Mouse (Mus musculus): ENCODE results near the gene Kpna7. TPM values are rescaled to one million over a fixed set of nuclear protein-coding genes. Genes with fewer than 3 reads are reported as not detected.
A peak's percentile ranks its signal among the peaks of the same experiment; 100 is the strongest.
"Not testable (repeated sequence)": the region's sequence is repeated elsewhere in the genome, so short reads cannot be mapped to it uniquely, and the experiment has no call there.

The Kpna7 gene
- total RNA-seq (2014; fragmentation: Nextera tagmentation), result not detected in 2 replicates
- not detected in 2 replicates for total RNA-seq (2017)

- peak; percentile 97 for ATAC-seq (replicated peaks; ENCODE audit: poor library complexity, severe bottlenecking)
Observed at GRCm38 (mm10) chr5:145083632-145084451, at the start of gene Kpna7, which contains the start of gene Arpc1a. TSS of gene Kpna7 (minus strand) at chr5:145084030. TSS of gene Arpc1a (plus strand) at chr5:145083830.

GRCm38 (mm10) chr5:145133275-145133674, 49.4 kb upstream of the Kpna7 start:
- ATAC-seq (replicated peaks; ENCODE audit: poor library complexity, severe bottlenecking), result not testable (repeated sequence)

GRCm38 (mm10) chr5:145130995-145131394, 47.2 kb upstream of the Kpna7 start:
- ATAC-seq (replicated peaks; ENCODE audit: poor library complexity, severe bottlenecking), result peak; percentile 36; the same call in 1 of the 2 replicates

- no peak for ATAC-seq (replicated peaks; ENCODE audit: poor library complexity, severe bottlenecking)
Observed at GRCm38 (mm10) chr5:145130191-145130590, 46.4 kb upstream of the Kpna7 start.

GRCm38 (mm10) chr5:145129773-145130172, 45.9 kb upstream of the Kpna7 start:
- not testable (repeated sequence) for ATAC-seq (replicated peaks; ENCODE audit: poor library complexity, severe bottlenecking)

GRCm38 (mm10) chr5:145129124-145129523, 45.3 kb upstream of the Kpna7 start:
- no peak for ATAC-seq (replicated peaks; ENCODE audit: poor library complexity, severe bottlenecking)

GRCm38 (mm10) chr5:145126580-145126979, 42.8 kb upstream of the Kpna7 start:
- ATAC-seq (replicated peaks; ENCODE audit: poor library complexity, severe bottlenecking), result no peak

GRCm38 (mm10) chr5:145123396-145123795, 39.6 kb upstream of the Kpna7 start:
- ATAC-seq (replicated peaks; ENCODE audit: poor library complexity, severe bottlenecking), result no peak

GRCm38 (mm10) chr5:145120921-145121320, 37.1 kb upstream of the Kpna7 start:
- ATAC-seq (replicated peaks; ENCODE audit: poor library complexity, severe bottlenecking), result no peak

GRCm38 (mm10) chr5:145119385-145119784, 35.6 kb upstream of the Kpna7 start:
- ATAC-seq (replicated peaks; ENCODE audit: poor library complexity, severe bottlenecking), result peak; percentile 18; the same call in 1 of the 2 replicates

- no peak for ATAC-seq (replicated peaks; ENCODE audit: poor library complexity, severe bottlenecking)
Observed at GRCm38 (mm10) chr5:145118461-145118860, 34.6 kb upstream of the Kpna7 start.

- ATAC-seq (replicated peaks; ENCODE audit: poor library complexity, severe bottlenecking), result no peak
Observed at GRCm38 (mm10) chr5:145118005-145118404, 34.2 kb upstream of the Kpna7 start.

- ATAC-seq (replicated peaks; ENCODE audit: poor library complexity, severe bottlenecking), result peak; percentile 9; the same call in 1 of the 2 replicates
Observed at GRCm38 (mm10) chr5:145116916-145117315, 33.1 kb upstream of the Kpna7 start.

GRCm38 (mm10) chr5:145116316-145116715, 32.5 kb upstream of the Kpna7 start:
- peak; percentile 57 for ATAC-seq (replicated peaks; ENCODE audit: poor library complexity, severe bottlenecking)

- ATAC-seq (replicated peaks; ENCODE audit: poor library complexity, severe bottlenecking), result no peak
Observed at GRCm38 (mm10) chr5:145115736-145116135, 31.9 kb upstream of the Kpna7 start.

GRCm38 (mm10) chr5:145114606-145115473, 31.0 kb upstream of the Kpna7 start:
- ATAC-seq (replicated peaks; ENCODE audit: poor library complexity, severe bottlenecking), result peak; percentile 62

- ATAC-seq (replicated peaks; ENCODE audit: poor library complexity, severe bottlenecking), result peak; percentile 60
Observed at GRCm38 (mm10) chr5:145114071-145114605, 30.3 kb upstream of the Kpna7 start, which contains the start of gene Arpc1b. TSS of gene Arpc1b (plus strand) at chr5:145114215.

GRCm38 (mm10) chr5:145113416-145113815, 29.6 kb upstream of the Kpna7 start:
- ATAC-seq (replicated peaks; ENCODE audit: poor library complexity, severe bottlenecking), result no peak

GRCm38 (mm10) chr5:145112566-145112965, 28.7 kb upstream of the Kpna7 start:
- ATAC-seq (replicated peaks; ENCODE audit: poor library complexity, severe bottlenecking), result no peak

GRCm38 (mm10) chr5:145110401-145110800, 26.6 kb upstream of the Kpna7 start:
- no peak for ATAC-seq (replicated peaks; ENCODE audit: poor library complexity, severe bottlenecking)
